20 mouse cellular contexts compared by ENCODE assay signal in genomic region chr19:45567367-45567766, GRCm38 (mm10). TPM values are rescaled to one million over a fixed set of nuclear protein-coding genes. Genes with fewer than 3 reads are reported as not detected.
DNase-seq lines count a peak whose midpoint lies in the region; ATAC-seq and TF ChIP-seq lines count a peak whose summit lies in the region.
"Had no signal": no experiment of that assay in that cellular context is flagged by ENCODE, and none has a peak within 500 bp of the region (broad histone marks: within the 10 kb centered on the region; RNA-seq: fewer than 3 reads in every experiment).

No protein-coding gene starts in this region.

- H3K27ac ChIP-seq in hindbrain, embryonic 13.5 days = peak overlapping the region; percentile 75
- no peak overlapping the region for H3K27ac ChIP-seq in hindbrain, postnatal 0 days
- peak overlapping the region; percentile 44 for H3K27ac ChIP-seq in embryonic facial prominence, embryonic 10.5 days (replicated peaks)
- peak overlapping the region; percentile 29 for H3K27ac ChIP-seq in neural tube, embryonic 14.5 days (ENCODE audit: low read depth, low read length)
- H3K27ac ChIP-seq: heart, embryonic 15.5 days; midbrain, embryonic 12.5 days had no signal

- H3K9me3 ChIP-seq in hindbrain, embryonic 13.5 days = no peaks in the 10 kb centered on the region
- no peaks in the 10 kb centered on the region for H3K9me3 ChIP-seq in hindbrain, postnatal 0 days (ENCODE audit: low read length)
- H3K9me3 ChIP-seq in embryonic facial prominence, embryonic 10.5 days = no peaks in the 10 kb centered on the region
- H3K9me3 ChIP-seq in neural tube, embryonic 14.5 days (ENCODE audit: control insufficient read depth, low read length) = no peaks in the 10 kb centered on the region
- H3K9me3 ChIP-seq: heart, embryonic 15.5 days; hindbrain, embryonic 15.5 days; midbrain, embryonic 12.5 days had no signal

- 0 out of 2 replicates have a peak, but pooled peaks cover 5% of the 10 kb centered on the region for H3K27me3 ChIP-seq in hindbrain, embryonic 13.5 days
- H3K27me3 ChIP-seq in hindbrain, postnatal 0 days (ENCODE audit: insufficient read depth, low read length) = no peaks in the 10 kb centered on the region
- H3K27me3 ChIP-seq in embryonic facial prominence, embryonic 10.5 days (replicated peaks; ENCODE audit: low read depth, poor library complexity, severe bottlenecking) = peaks cover 64% of the 10 kb centered on the region
- H3K27me3 ChIP-seq in neural tube, embryonic 14.5 days (ENCODE audit: control insufficient read depth, insufficient read depth, low read length) = no peaks in the 10 kb centered on the region
- H3K27me3 ChIP-seq: CH12.LX; heart, embryonic 15.5 days; hindbrain, embryonic 15.5 days had no signal

- 35% methylated on average over 14 of the region's 14 CpGs for WGBS in hindbrain, embryonic 13.5 days
- 32% methylated on average over 14 of the region's 14 CpGs for WGBS in hindbrain, postnatal 0 days
- WGBS in embryonic facial prominence, embryonic 10.5 days = 17% methylated on average over 14 of the region's 14 CpGs
- 32% methylated on average over 14 of the region's 14 CpGs for WGBS in neural tube, embryonic 14.5 days

- ATAC-seq in hindbrain, embryonic 13.5 days (ENCODE audit: low FRiP score) = no peak
- no peak for ATAC-seq in hindbrain, postnatal 0 days
- no peak for ATAC-seq in neural tube, embryonic 14.5 days (ENCODE audit: low read depth)

- no peak for TF ChIP-seq CTCF in hindbrain, postnatal 0 days (IDR thresholded peaks at IDR 0.05; ENCODE audit: low read depth)

- no peak overlapping the region for H3K4me3 ChIP-seq in hindbrain, embryonic 13.5 days
- no peak overlapping the region for H3K4me3 ChIP-seq in hindbrain, postnatal 0 days (ENCODE audit: low read length)
- 0 out of 2 replicates have a peak overlapping the region, but pooled peaks have one; percentile 16 for H3K4me3 ChIP-seq in embryonic facial prominence, embryonic 10.5 days
- no peak overlapping the region for H3K4me3 ChIP-seq in neural tube, embryonic 14.5 days (ENCODE audit: low read depth, low read length)
- H3K4me3 ChIP-seq: heart, embryonic 15.5 days; hindbrain, embryonic 15.5 days; midbrain, embryonic 12.5 days had no signal

- H3K4me1 ChIP-seq in hindbrain, embryonic 13.5 days (replicated peaks) = peaks cover 37% of the 10 kb centered on the region
- no peaks in the 10 kb centered on the region for H3K4me1 ChIP-seq in hindbrain, postnatal 0 days (ENCODE audit: insufficient read depth, low read length)
- H3K4me1 ChIP-seq in embryonic facial prominence, embryonic 10.5 days = peaks cover 51% of the 10 kb centered on the region
- peaks cover 26% of the 10 kb centered on the region for H3K4me1 ChIP-seq in neural tube, embryonic 14.5 days (ENCODE audit: control insufficient read depth, insufficient read depth, low read length)

- peak; percentile 21 for DNase-seq in embryo, embryonic 11 days
- DNase-seq in embryo, embryonic 9.5 days (ENCODE audit: extremely low spot score) = no peak
- DNase-seq in hindbrain, postnatal 0 days (ENCODE audit: low spot score) = no peak
- DNase-seq in embryonic facial prominence, embryonic 10.5 days (ENCODE audit: low spot score) = no peak
- DNase-seq in left cerebral cortex, adult 11 months (ENCODE audit: low spot score) = no peak
- no peak for DNase-seq in frontal cortex, adult 2 months (ENCODE audit: extremely low spot score in 1 of 2, low spot score in 1 of 2)
- DNase-seq: adrenal gland, adult 8-10 months; cerebellum, postnatal 10 days; heart, adult 11 months; kidney, adult 8-10 months; lung, adult 2 months; lung, postnatal 36 days; thymus, adult 2 months had no signal

- H3K36me3 ChIP-seq in hindbrain, embryonic 13.5 days = peaks cover 17% of the 10 kb centered on the region
- H3K36me3 ChIP-seq in hindbrain, postnatal 0 days (ENCODE audit: insufficient read depth, low read length) = no peaks in the 10 kb centered on the region
- H3K36me3 ChIP-seq in embryonic facial prominence, embryonic 10.5 days (replicated peaks) = peaks cover 13% of the 10 kb centered on the region
- no peaks in the 10 kb centered on the region for H3K36me3 ChIP-seq in neural tube, embryonic 14.5 days (ENCODE audit: control insufficient read depth, insufficient read depth, low read length)
- H3K36me3 ChIP-seq: heart, embryonic 15.5 days had no signal

- H3K4me2 ChIP-seq in hindbrain, embryonic 13.5 days = no peak overlapping the region
- no peak overlapping the region for H3K4me2 ChIP-seq in hindbrain, postnatal 0 days (ENCODE audit: low read depth, low read length)
- H3K4me2 ChIP-seq in neural tube, embryonic 14.5 days (ENCODE audit: low read depth, low read length) = no peak overlapping the region
- H3K4me2 ChIP-seq: heart, embryonic 15.5 days; hindbrain, embryonic 15.5 days; liver, embryonic 11.5 days; midbrain, embryonic 12.5 days had no signal

- no peak overlapping the region for H3K9ac ChIP-seq in hindbrain, embryonic 13.5 days
- H3K9ac ChIP-seq in hindbrain, postnatal 0 days (replicated peaks; ENCODE audit: low read length) = no peak overlapping the region
- no peak overlapping the region for H3K9ac ChIP-seq in neural tube, embryonic 14.5 days (replicated peaks; ENCODE audit: low read depth, low read length)
- H3K9ac ChIP-seq: heart, embryonic 15.5 days; hindbrain, embryonic 15.5 days; midbrain, embryonic 12.5 days had no signal

RNA-seq across cellular contexts. Expression of gene Gm17018, which starts 7.0 kb away (rescaled TPM):
- polyA plus RNA-seq in hindbrain, embryonic 13.5 days (2015; fragmentation: Nextera tagmentation; extraction: Ambion mirVana) = 61.8 and 73.4 TPM in 2 replicates
- total RNA-seq in hindbrain, postnatal 0 days (2014; rRNA removed) = 20.9 and 23.0 TPM in 2 replicates
- 86.4 and 90.7 TPM in 2 replicates for polyA plus RNA-seq in hindbrain, postnatal 0 days (2015; fragmentation: Nextera tagmentation; extraction: Ambion mirVana)
- polyA plus RNA-seq in embryonic facial prominence, embryonic 10.5 days (2016; fragmentation: Nextera tagmentation; extraction: Ambion mirVana) = 50.3 and 50.8 TPM in 2 replicates
- polyA plus RNA-seq in neural tube, embryonic 14.5 days (2014; fragmentation: Nextera tagmentation; extraction: Ambion mirVana) = 68.1 and 76.3 TPM in 2 replicates
- polyA plus RNA-seq in frontal cortex, adult 2 months (2012; rRNA removed) = 51.8 and 52.6 TPM in 2 replicates

RNA-seq across cellular contexts. Expression of gene Poll, which starts 7.0 kb away (rescaled TPM):
- 13.5 and 14.6 TPM in 2 replicates for polyA plus RNA-seq in hindbrain, embryonic 13.5 days (2015; fragmentation: Nextera tagmentation; extraction: Ambion mirVana)
- 17.0 and 17.3 TPM in 2 replicates for total RNA-seq in hindbrain, postnatal 0 days (2014; rRNA removed)
- 11.0 and 11.1 TPM in 2 replicates for polyA plus RNA-seq in hindbrain, postnatal 0 days (2015; fragmentation: Nextera tagmentation; extraction: Ambion mirVana)
- 23.3 and 23.8 TPM in 2 replicates for polyA plus RNA-seq in embryonic facial prominence, embryonic 10.5 days (2016; fragmentation: Nextera tagmentation; extraction: Ambion mirVana)
- polyA plus RNA-seq in neural tube, embryonic 14.5 days (2014; fragmentation: Nextera tagmentation; extraction: Ambion mirVana) = 9.2 and 11.7 TPM in 2 replicates
- 8.9 and 10.7 TPM in 2 replicates for polyA plus RNA-seq in frontal cortex, adult 2 months (2012; rRNA removed)
